Mouse (Mus musculus) brain, embryonic 14.5 days (tissue): Measurements from ENCODE around the gene Mcm3. TPM values are rescaled to one million over a fixed set of nuclear protein-coding genes. Genes with fewer than 3 reads are reported as not detected.

Experiments used
- DNase-seq: peaks from one replicate; pipeline ENCODE4 v3.0.0-alpha.2; 2011; ENCODE audit warnings: low read depth
- CTCF ChIP-seq: fragments of 200-500 bp; IDR thresholded peaks from 2 replicates; pipeline ENCODE4 v1.5.1; 2012; ENCODE audit warnings: inconsistent platforms, mild to moderate bottlenecking, moderate library complexity, borderline replicate concordance; ENCODE audit not compliant: insufficient read depth, insufficient read length; ENCODE audit errors: extremely low read depth
- POLR2A ChIP-seq: fragments of 200-500 bp; IDR thresholded peaks from 2 replicates; pipeline ENCODE4 v1.6.1; 2012; ENCODE audit warnings: mild to moderate bottlenecking, inconsistent platforms, borderline replicate concordance; ENCODE audit not compliant: poor library complexity, insufficient read depth, insufficient read length, severe bottlenecking; ENCODE audit errors: extremely low read depth
- polyA plus RNA-seq: library from polyadenylated mRNA; depleted of rRNA; stranded (reverse); fragments of >200 nt; gene quantifications from 2 replicates; pipeline ENCODE4 v1.2.3, GENCODE M21; 2012; rRNA removed

The Mcm3 gene
- polyA plus RNA-seq, 1 experiment, result 29.0 TPM

GRCm38 (mm10) chr1:20754439-20754838 lies 65.7 kb downstream of the Mcm3 start:
- TF ChIP-seq CTCF (no peak), POLR2A (no peak)
- no peak for DNase-seq

Other genes starting within 250 kb of the Mcm3 start
- 0.05 TPM in 1 of 2 replicates, not detected in the other for gene Pkhd1, start 202.2 kb downstream of the Mcm3 start, polyA plus RNA-seq
- not detected in 2 replicates for gene Il17a, start 89.4 kb downstream of the Mcm3 start, polyA plus RNA-seq
- gene Il17f, start 29.7 kb downstream of the Mcm3 start, polyA plus RNA-seq, result 0.31 and 0.35 TPM in 2 replicates
- 22.8 and 30.7 TPM in 2 replicates for gene Paqr8, start 70.3 kb upstream of the Mcm3 start, polyA plus RNA-seq
- 2.3 and 2.7 TPM in 2 replicates for gene Efhc1, start 131.3 kb upstream of the Mcm3 start, polyA plus RNA-seq